Comparison of ENCODE assay signal across 28 mouse cellular contexts in genomic region chr1:106643527-106643926, GRCm38 (mm10).
DNase-seq lines count a peak whose midpoint lies in the region.
"Had no signal": no experiment of that assay in that cellular context is flagged by ENCODE, and none has a peak within 500 bp of the region (broad histone marks: within the 10 kb centered on the region; RNA-seq: fewer than 3 reads in every experiment).

No protein-coding gene starts in this region.

- whole genome bisulfite sequencing in heart, embryonic 10.5 days = 54% methylated on average over 3 of the region's 3 CpGs

- H3K36me3 ChIP-seq in heart, embryonic 10.5 days = no peaks in the 10 kb centered on the region
- H3K36me3 ChIP-seq: embryonic facial prominence, embryonic 15.5 days; forebrain, embryonic 12.5 days; forebrain, embryonic 15.5 days; G1E; heart, embryonic 12.5 days; heart, embryonic 15.5 days had no signal

- no peaks in the 10 kb centered on the region for H3K27me3 ChIP-seq in heart, embryonic 10.5 days (ENCODE audit: insufficient read depth, poor library complexity, severe bottlenecking)
- H3K27me3 ChIP-seq: CH12.LX; embryonic facial prominence, embryonic 15.5 days; forebrain, embryonic 12.5 days; forebrain, embryonic 15.5 days; heart, embryonic 12.5 days; heart, embryonic 15.5 days had no signal

- H3K4me3 ChIP-seq in heart, embryonic 10.5 days = no peak overlapping the region
- H3K4me3 ChIP-seq: embryonic facial prominence, embryonic 15.5 days; erythroblast, embryonic 14.5 days; forebrain, embryonic 12.5 days; forebrain, embryonic 15.5 days; heart, embryonic 12.5 days; heart, embryonic 15.5 days had no signal

- H3K27ac ChIP-seq in heart, embryonic 10.5 days = no peak overlapping the region
- H3K27ac ChIP-seq: embryonic facial prominence, embryonic 15.5 days; forebrain, embryonic 12.5 days; forebrain, embryonic 15.5 days; heart, embryonic 15.5 days; hindbrain, embryonic 14.5 days; hindbrain, postnatal 0 days had no signal

- no peaks in the 10 kb centered on the region for H3K9me3 ChIP-seq in heart, embryonic 10.5 days
- H3K9me3 ChIP-seq: embryonic facial prominence, embryonic 15.5 days; forebrain, embryonic 12.5 days; forebrain, embryonic 15.5 days; G1E; heart, embryonic 12.5 days; heart, embryonic 15.5 days had no signal

- peak; percentile 57 for DNase-seq in heart, embryonic 10.5 days (ENCODE audit: low spot score)
- DNase-seq in heart, postnatal 4 days = no peak
- DNase-seq in 3T3-L1 (ENCODE audit: low read depth, low spot score) (peak; percentile 55), NIH3T3 (ENCODE audit: low read depth) (peak; percentile 14), liver (no peak)
- no peak for DNase-seq in thymus, adult 18-20 months
- DNase-seq in urinary bladder, adult 2 months (ENCODE audit: low spot score) = no peak
- DNase-seq: adrenal gland, adult 8-10 months; adrenal gland, postnatal 25 days; cerebellum, adult 11-12 months; cerebellum, adult 8-10 months; cerebellum, postnatal 10 days; cerebellum, postnatal 36 days; embryo, embryonic 11 days; gastrocnemius, postnatal 25 days; heart, adult 18-20 months; heart, postnatal 10 days; heart, postnatal 36 days had no signal

- H3K4me1 ChIP-seq in heart, embryonic 10.5 days = peaks cover 11% of the 10 kb centered on the region; the same call in 1 of the 2 replicates
- H3K4me1 ChIP-seq: embryonic facial prominence, embryonic 15.5 days; forebrain, embryonic 12.5 days; forebrain, embryonic 15.5 days had no signal

Comparison
In these comparisons a context has a peak if more than half of its experiments do, and no peak if none do; other contexts are left out.
1. DNase-seq: peak in heart, embryonic 10.5 days (single experiment), 3T3-L1 (single experiment) and NIH3T3 (single experiment); none in heart, postnatal 4 days (single experiment), thymus, adult 18-20 months (0 of 2), liver (single experiment) and urinary bladder, adult 2 months (single experiment).